Mouse (Mus musculus) heart, embryonic 10.5 days (tissue): ENCODE data around the gene Lrig2. TPM values are rescaled to one million over a fixed set of nuclear protein-coding genes. Genes with fewer than 3 reads are reported as not detected.

Experiments
- DNase-seq: peaks from one replicate; pipeline ENCODE4 v3.0.0-alpha.2; 2017; ENCODE audit warnings: low spot score
- H3K27ac ChIP-seq: fragments of 300-500 bp; sonication (generic); 2 replicates; pipeline ENCODE4 v1.5.1; 2016; ENCODE audit warnings: mild to moderate bottlenecking
- H3K27me3 ChIP-seq: fragments of 300-500 bp; sonication (generic); 2 replicates; pipeline ENCODE4 v1.6.1; 2016; ENCODE audit warnings: mild to moderate bottlenecking; ENCODE audit not compliant: poor library complexity, insufficient read depth, severe bottlenecking
- H3K36me3 ChIP-seq: fragments of 300-500 bp; sonication (generic); 2 replicates; pipeline ENCODE4 v1.6.1; 2016; ENCODE audit warnings: mild to moderate bottlenecking, moderate library complexity
- H3K4me1 ChIP-seq: fragments of 300-500 bp; sonication (generic); 2 replicates; pipeline ENCODE4 v1.6.1; 2016; ENCODE audit warnings: mild to moderate bottlenecking
- H3K4me3 ChIP-seq: fragments of 300-500 bp; sonication (generic); 2 replicates; pipeline ENCODE4 v1.5.1; 2016; ENCODE audit warnings: mild to moderate bottlenecking, moderate library complexity
- H3K9me3 ChIP-seq: fragments of 300-500 bp; sonication (generic); 2 replicates; pipeline ENCODE4 v1.6.1; 2016; ENCODE audit warnings: mild to moderate bottlenecking, moderate library complexity
- WGBS: fragments of 180-500 bp; shearing (Covaris S2); methylation state at CpG from one replicate; pipeline ENCODE4 v1.1.7; 2016; 5-methylcytosine and 5-hydroxymethylcytosine counted together
- polyA plus RNA-seq: library from polyadenylated mRNA; unstranded; fragments of >200 nt; fragmentation: Nextera tagmentation; extraction: Ambion mirVana; gene quantifications from 2 replicates; pipeline ENCODE4 v1.2.1, GENCODE M21; 2016

Gene Lrig2
- 13.0 and 14.1 TPM in 2 replicates for polyA plus RNA-seq

GRCm38 (mm10) chr3:104511538-104512423 lies at the start of gene Lrig2:
Gene Lrig2, minus strand, starts transcription at chr3:104511918.
- peak; percentile 100 for DNase-seq
- H3K9me3 ChIP-seq: no peaks in the 10 kb centered on the region
- peak within 1 kb of the TSS; percentile 95 for H3K4me3 ChIP-seq
- H3K36me3 ChIP-seq: no peaks in the 10 kb centered on the region
- WGBS: under 1% methylated on average over 71 of the region's 71 CpGs
- H3K27ac ChIP-seq: peak within 1 kb of the TSS; percentile 94
- peaks cover 9% of the 10 kb centered on the region for H3K4me1 ChIP-seq
- H3K27me3 ChIP-seq: no peaks in the 10 kb centered on the region

- no peak for DNase-seq
- WGBS: 87% methylated on average over 1 of the region's 1 CpGs
- no peaks in the 10 kb centered on the region for H3K36me3 ChIP-seq
- no peaks in the 10 kb centered on the region for H3K27me3 ChIP-seq
- H3K4me1 ChIP-seq: peaks cover 6% of the 10 kb centered on the region
- H3K4me3 ChIP-seq: no peak overlapping the region
- no peak overlapping the region for H3K27ac ChIP-seq
- H3K9me3 ChIP-seq: no peaks in the 10 kb centered on the region
Observed at GRCm38 (mm10) chr3:104556624-104557023, 44.9 kb upstream of the Lrig2 start.

- Histone ChIP-seq H3K36me3 (no peaks in the 10 kb centered on the region), H3K4me1 (peaks cover 12% of the 10 kb centered on the region), H3K4me3 (no peak overlapping the region), H3K9me3 (no peaks in the 10 kb centered on the region), H3K27ac (no peak overlapping the region), H3K27me3 (no peaks in the 10 kb centered on the region)
- no peak for DNase-seq
- 41% methylated on average over 3 of the region's 3 CpGs for WGBS
Observed at GRCm38 (mm10) chr3:104550594-104550993, 38.9 kb upstream of the Lrig2 start.

GRCm38 (mm10) chr3:104548367-104549087 lies 36.8 kb upstream of the Lrig2 start:
- H3K27ac ChIP-seq: no peak overlapping the region
- no peaks in the 10 kb centered on the region for H3K27me3 ChIP-seq
- 60% methylated on average over 15 of the region's 15 CpGs for WGBS
- peaks cover 12% of the 10 kb centered on the region for H3K4me1 ChIP-seq
- no peak overlapping the region for H3K4me3 ChIP-seq
- no peaks in the 10 kb centered on the region for H3K9me3 ChIP-seq
- DNase-seq: no peak
- H3K36me3 ChIP-seq: no peaks in the 10 kb centered on the region

GRCm38 (mm10) chr3:104543825-104544224 lies 32.1 kb upstream of the Lrig2 start:
- H3K27me3 ChIP-seq: no peaks in the 10 kb centered on the region
- H3K36me3 ChIP-seq: no peaks in the 10 kb centered on the region
- no peak for DNase-seq
- H3K9me3 ChIP-seq: no peaks in the 10 kb centered on the region
- H3K4me1 ChIP-seq: peaks cover 23% of the 10 kb centered on the region
- no peak overlapping the region for H3K27ac ChIP-seq
- WGBS: 84% methylated on average over 3 of the region's 3 CpGs
- no peak overlapping the region for H3K4me3 ChIP-seq

GRCm38 (mm10) chr3:104542065-104542429 lies 30.3 kb upstream of the Lrig2 start:
- 0% methylated on average over 2 of the region's 2 CpGs for WGBS
- Histone ChIP-seq H3K27ac (peak overlapping the region; percentile 87), H3K36me3 (no peaks in the 10 kb centered on the region), H3K4me1 (peaks cover 15% of the 10 kb centered on the region), H3K4me3 (peak overlapping the region; percentile 56), H3K27me3 (no peaks in the 10 kb centered on the region), H3K9me3 (no peaks in the 10 kb centered on the region)
- no peak for DNase-seq

- DNase-seq: peak; percentile 87
- Histone ChIP-seq H3K4me1 (peaks cover 15% of the 10 kb centered on the region), H3K4me3 (peak overlapping the region; percentile 56), H3K27ac (peak overlapping the region; percentile 87), H3K9me3 (no peaks in the 10 kb centered on the region), H3K27me3 (no peaks in the 10 kb centered on the region), H3K36me3 (no peaks in the 10 kb centered on the region)
- WGBS: 7% methylated on average over 21 of the region's 21 CpGs
Observed at GRCm38 (mm10) chr3:104541139-104542064, 29.7 kb upstream of the Lrig2 start.

DNA sequence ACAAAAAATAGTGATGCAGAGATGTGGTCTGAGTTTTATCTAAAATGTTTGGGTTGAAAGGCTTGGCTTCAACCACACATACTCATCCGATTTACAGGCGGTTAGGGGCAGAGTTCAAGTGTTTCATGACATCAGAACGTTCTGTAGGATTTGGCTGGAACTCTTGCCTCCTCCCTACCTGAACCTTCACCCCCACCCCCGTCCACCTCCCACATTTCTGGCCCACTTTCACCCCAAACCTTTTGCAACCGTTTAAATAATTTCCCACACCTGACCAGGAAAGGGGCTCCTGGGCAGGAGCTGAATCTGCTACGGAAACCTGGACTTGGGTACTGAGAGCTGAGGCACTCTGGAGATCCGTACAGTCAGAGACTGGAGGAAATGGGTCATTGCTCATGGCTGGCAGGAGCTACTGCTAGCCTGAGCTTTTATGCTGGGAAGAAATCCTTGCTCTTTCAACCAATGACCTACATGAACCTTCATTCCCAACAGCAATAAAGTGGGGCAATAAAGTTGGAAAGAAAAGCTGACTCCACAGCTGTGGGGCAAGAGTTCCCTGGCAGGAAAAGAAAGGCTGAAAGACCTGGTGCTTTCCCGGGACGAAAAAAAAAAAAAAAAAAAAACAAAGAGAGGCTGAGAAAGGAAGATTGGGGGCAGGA lies 28.9 kb upstream of the Lrig2 start:
- no peak overlapping the region for H3K27ac ChIP-seq
- WGBS: 61% methylated on average over 9 of the region's 9 CpGs
- H3K27me3 ChIP-seq: no peaks in the 10 kb centered on the region
- peaks cover 15% of the 10 kb centered on the region for H3K4me1 ChIP-seq
- no peaks in the 10 kb centered on the region for H3K36me3 ChIP-seq
- H3K4me3 ChIP-seq: no peak overlapping the region
- H3K9me3 ChIP-seq: no peaks in the 10 kb centered on the region
- DNase-seq: no peak

DNA sequence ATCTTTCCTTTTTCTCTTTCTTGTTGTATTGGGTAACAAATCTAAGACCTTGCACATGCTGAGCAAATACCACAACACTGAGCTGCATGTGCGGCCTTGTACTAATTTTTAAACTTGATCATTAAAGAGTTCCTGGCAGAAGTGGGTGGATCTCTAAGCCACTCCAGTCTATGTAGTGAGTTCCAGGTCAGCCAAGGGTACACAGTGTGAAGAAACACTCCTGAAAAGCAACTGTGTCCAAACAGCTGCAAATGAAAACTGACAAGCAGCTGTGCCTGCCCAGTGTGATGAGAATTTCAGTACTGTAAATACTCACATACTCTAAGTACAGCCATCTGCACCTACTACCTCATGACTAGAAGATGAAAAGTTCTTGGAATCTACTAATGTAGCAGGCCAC lies 21.5 kb upstream of the Lrig2 start:
- Histone ChIP-seq H3K36me3 (no peaks in the 10 kb centered on the region), H3K27ac (no peak overlapping the region), H3K4me3 (no peak overlapping the region), H3K4me1 (no peaks in the 10 kb centered on the region), H3K9me3 (no peaks in the 10 kb centered on the region), H3K27me3 (no peaks in the 10 kb centered on the region)
- 85% methylated on average over 1 of the region's 1 CpGs for WGBS
- no peak for DNase-seq

DNA sequence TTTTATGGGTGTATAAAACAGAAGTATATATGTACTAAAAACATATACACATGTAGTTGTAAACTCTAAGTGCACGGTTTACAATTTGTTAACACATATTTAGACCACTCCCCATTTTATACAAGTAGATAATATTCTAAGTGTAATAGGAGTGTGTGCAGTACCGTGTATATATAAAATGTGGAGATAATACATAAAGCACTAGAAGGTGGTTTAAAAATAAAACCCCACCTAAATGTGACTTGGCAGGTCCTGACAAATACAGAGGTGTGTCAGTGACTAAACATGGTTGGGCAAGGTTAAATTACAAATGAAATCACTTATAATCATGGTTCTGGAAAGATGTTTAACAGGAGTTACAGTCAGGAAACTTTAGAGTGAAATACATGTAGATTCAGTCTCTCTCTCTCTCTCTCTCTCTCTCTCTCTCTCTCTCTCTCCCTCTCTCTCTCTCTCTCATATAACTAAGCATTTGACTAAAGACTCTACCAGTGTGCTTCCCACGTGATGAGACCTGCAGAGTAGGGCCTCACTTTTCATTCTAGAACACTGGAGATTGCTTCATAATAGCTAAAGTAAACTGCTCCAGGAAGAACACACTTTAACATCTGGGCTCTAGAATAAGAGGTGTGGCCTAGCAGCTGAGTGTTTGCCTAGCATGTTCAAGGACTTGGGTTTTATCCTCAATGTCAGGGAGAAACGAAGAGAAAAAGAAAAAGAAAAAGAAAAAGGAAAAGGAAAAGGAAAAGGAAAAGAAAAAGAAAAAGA lies 14.6 kb upstream of the Lrig2 start:
- no peak overlapping the region for H3K4me3 ChIP-seq
- H3K27ac ChIP-seq: no peak overlapping the region
- no peaks in the 10 kb centered on the region for H3K36me3 ChIP-seq
- no peaks in the 10 kb centered on the region for H3K9me3 ChIP-seq
- H3K27me3 ChIP-seq: no peaks in the 10 kb centered on the region
- 76% methylated on average over 4 of the region's 4 CpGs for WGBS
- no peaks in the 10 kb centered on the region for H3K4me1 ChIP-seq
- peak; percentile 28 for DNase-seq

DNA sequence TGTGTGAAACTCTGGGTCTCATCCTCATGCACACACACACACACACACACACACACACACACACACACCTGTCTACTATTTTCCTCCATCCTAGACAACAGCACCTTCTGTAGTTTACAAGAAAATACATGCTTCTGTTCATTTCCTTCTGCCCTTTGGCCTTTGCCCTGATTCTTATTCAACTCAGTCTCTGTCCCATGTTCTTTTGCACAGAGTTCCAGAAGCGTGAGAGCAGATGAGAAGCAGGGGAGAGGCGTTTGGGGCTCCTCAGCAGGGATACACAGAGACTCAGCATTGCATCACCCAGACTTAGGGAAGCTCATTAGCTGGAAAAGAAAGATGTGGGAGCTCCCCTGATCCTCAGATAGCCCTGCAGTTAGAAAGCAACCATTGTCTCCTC lies 13.8 kb upstream of the Lrig2 start:
- Histone ChIP-seq H3K4me1 (no peaks in the 10 kb centered on the region), H3K36me3 (no peaks in the 10 kb centered on the region), H3K9me3 (no peaks in the 10 kb centered on the region), H3K27ac (no peak overlapping the region), H3K4me3 (no peak overlapping the region), H3K27me3 (no peaks in the 10 kb centered on the region)
- DNase-seq: peak; percentile 25
- WGBS: 34% methylated on average over 2 of the region's 2 CpGs

DNA sequence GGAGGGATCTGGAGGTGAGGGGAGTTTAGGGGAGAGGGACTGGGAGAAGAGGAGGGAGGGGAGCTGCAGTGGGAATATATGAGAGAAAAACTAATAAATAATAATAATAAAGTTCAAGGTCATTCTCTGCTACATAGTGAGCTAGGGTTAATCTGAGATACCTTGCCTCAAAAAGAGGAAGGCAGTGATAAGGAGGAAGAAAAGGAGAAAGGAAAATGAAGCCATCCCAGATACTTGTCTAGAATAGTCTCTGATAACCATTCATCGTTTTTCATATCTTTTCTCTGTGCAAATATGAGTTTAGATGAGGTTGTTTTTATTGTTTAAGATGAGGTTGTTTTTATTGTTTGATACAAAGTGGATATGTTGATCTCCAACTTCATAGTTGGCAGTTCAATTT lies 13.3 kb upstream of the Lrig2 start:
- no peak overlapping the region for H3K27ac ChIP-seq
- DNase-seq: no peak
- H3K4me3 ChIP-seq: no peak overlapping the region
- no peaks in the 10 kb centered on the region for H3K9me3 ChIP-seq
- no peaks in the 10 kb centered on the region for H3K27me3 ChIP-seq
- 55% methylated on average over 1 of the region's 1 CpGs for WGBS
- no peaks in the 10 kb centered on the region for H3K36me3 ChIP-seq
- H3K4me1 ChIP-seq: no peaks in the 10 kb centered on the region
